8 mouse cellular contexts compared by ENCODE assay signal in genomic region chr12:102643316-102643715, GRCm38 (mm10).
DNase-seq lines count a peak whose midpoint lies in the region; ATAC-seq lines count a peak whose summit lies in the region.

No protein-coding gene starts in this region.

- WGBS in heart, embryonic 13.5 days, result 65% methylated on average over 6 of the region's 6 CpGs

- DNase-seq in heart, postnatal 25 days (ENCODE audit: low spot score), result no peak
- peak; percentile 23 for DNase-seq in adipocyte (ENCODE audit: low spot score)
- DNase-seq in heart, postnatal 4 days, result peak; percentile 62
- DNase-seq in lung, postnatal 36 days, result peak; percentile 83
- DNase-seq in right cerebral cortex, adult 2 months (ENCODE audit: low spot score in 2 of 2), result no peak
- DNase-seq in gastrocnemius, postnatal 25 days, result no peak
- no peak for DNase-seq in frontal cortex, adult 2 months (ENCODE audit: extremely low spot score in 1 of 2, low spot score in 1 of 2)

- H3K9me3 ChIP-seq in heart, embryonic 13.5 days, result no peaks in the 10 kb centered on the region

- H3K27ac ChIP-seq in heart, embryonic 13.5 days (replicated peaks), result no peak overlapping the region

- no peaks in the 10 kb centered on the region for H3K27me3 ChIP-seq in heart, embryonic 13.5 days (replicated peaks)

- 0 out of 2 replicates have a peak overlapping the region, but pooled peaks have one; percentile 7 for H3K9ac ChIP-seq in heart, embryonic 13.5 days

- H3K4me3 ChIP-seq in heart, embryonic 13.5 days, result no peak overlapping the region

- intact Hi-C loops in heart, postnatal 25 days (cut with DNase I), result no loop called here

- no peak for ATAC-seq in heart, embryonic 13.5 days (ENCODE audit: extremely low read depth, insufficient number of reproducible peaks, low FRiP score, low TSS enrichment)

- H3K4me1 ChIP-seq in heart, embryonic 13.5 days, result peaks cover 46% of the 10 kb centered on the region

- no peaks in the 10 kb centered on the region for H3K36me3 ChIP-seq in heart, embryonic 13.5 days

- H3K4me2 ChIP-seq in heart, embryonic 13.5 days, result no peak overlapping the region

Comparison
In these comparisons a context has a peak if more than half of its experiments do, and no peak if none do; other contexts are left out.
1. DNase-seq: peak in adipocyte (single experiment), heart, postnatal 4 days (single experiment) and lung, postnatal 36 days (single experiment); none in heart, postnatal 25 days (single experiment), right cerebral cortex, adult 2 months (0 of 2), gastrocnemius, postnatal 25 days (single experiment) and frontal cortex, adult 2 months (0 of 2).